Mouse (Mus musculus) embryonic facial prominence, embryonic 14.5 days (tissue): Measurements from ENCODE around the gene Celsr1. TPM values are rescaled to one million over a fixed set of nuclear protein-coding genes. Genes with fewer than 3 reads are reported as not detected.

Experiments used
- ATAC-seq: fragments of 200-750 bp; cut with Nextera tagmentation; 2 replicates; pipeline ENCODE4 v1.8.0; 2017; ENCODE audit warnings: low read depth, moderate number of reproducible peaks, moderate TSS enrichment
- DNase-seq: peaks from one replicate; pipeline ENCODE4 v3.0.0-alpha.2; 2015; ENCODE audit warnings: low spot score
- H3K27ac ChIP-seq: fragments of 300-500 bp; sonication (generic); replicated peaks from 2 replicates; pipeline ENCODE4 v1.5.1; 2014; ENCODE audit warnings: low read depth, mild to moderate bottlenecking, low read length, moderate library complexity
- H3K27me3 ChIP-seq: fragments of 300-500 bp; sonication (generic); replicated peaks from 2 replicates; pipeline ENCODE4 v1.6.1; 2014; ENCODE audit warnings: low read length; ENCODE audit not compliant: control insufficient read depth, insufficient read depth
- H3K36me3 ChIP-seq: fragments of 300-500 bp; sonication (generic); 2 replicates; pipeline ENCODE4 v1.6.1; 2014; ENCODE audit warnings: low read length, mixed read lengths; ENCODE audit not compliant: control insufficient read depth, insufficient read depth
- H3K4me1 ChIP-seq: fragments of 300-500 bp; sonication (generic); 2 replicates; pipeline ENCODE4 v1.6.1; 2014; ENCODE audit warnings: antibody characterized with exemption, low read length; ENCODE audit not compliant: control insufficient read depth, insufficient read depth
- H3K4me2 ChIP-seq: fragments of 300-500 bp; sonication (generic); 2 replicates; pipeline ENCODE4 v1.6.1; 2014; ENCODE audit warnings: low read depth, mild to moderate bottlenecking, low read length, moderate library complexity, mixed read lengths
- H3K4me3 ChIP-seq: fragments of 300-500 bp; sonication (generic); 2 replicates; pipeline ENCODE4 v1.5.1; 2014; ENCODE audit warnings: low read depth, mild to moderate bottlenecking, low read length
- H3K9ac ChIP-seq: fragments of 300-500 bp; sonication (generic); 2 replicates; pipeline ENCODE4 v1.6.1; 2014; ENCODE audit warnings: low read depth, mild to moderate bottlenecking, low read length, moderate library complexity, mixed read lengths
- H3K9me3 ChIP-seq: fragments of 300-500 bp; sonication (generic); 2 replicates; pipeline ENCODE4 v1.6.1; 2016; ENCODE audit warnings: low read length; ENCODE audit not compliant: control insufficient read depth
- WGBS: fragments of 180-500 bp; shearing (Covaris S2); extraction: QIAGEN DNeasy Blood & Tissue Kit; methylation state at CpG from one replicate; pipeline ENCODE4 v1.1.7; 2014; 5-methylcytosine and 5-hydroxymethylcytosine counted together
- polyA plus RNA-seq: library from polyadenylated mRNA; unstranded; fragments of >200 nt; fragmentation: Nextera tagmentation; extraction: Ambion mirVana; gene quantifications from 2 replicates; pipeline ENCODE4 v1.2.1, GENCODE M21; 2014

Celsr1 gene
- polyA plus RNA-seq, 1 experiment from 2014 or later, result 5.5 TPM

GRCm38 (mm10) chr15:86005691-86006525, 27.7 kb downstream of the Celsr1 start:
- Histone ChIP-seq H3K27ac (no peak overlapping the region), H3K4me2 (no peak overlapping the region), H3K9ac (no peak overlapping the region), H3K4me3 (no peak overlapping the region), H3K9me3 (no peaks in the 10 kb centered on the region), H3K36me3 (no peaks in the 10 kb centered on the region), H3K27me3 (no peaks in the 10 kb centered on the region), H3K4me1 (no peaks in the 10 kb centered on the region)
- 27% methylated on average over 11 of the region's 11 CpGs for WGBS
- ATAC-seq (no peak), DNase-seq (peak; percentile 32)

GRCm38 (mm10) chr15:86004048-86004447, 29.5 kb downstream of the Celsr1 start:
- ATAC-seq, result no peak

GRCm38 (mm10) chr15:86000706-86001292, 32.8 kb downstream of the Celsr1 start:
- H3K9ac ChIP-seq, result no peak overlapping the region
- no peaks in the 10 kb centered on the region for H3K36me3 ChIP-seq
- DNase-seq, result peak; percentile 74
- no peaks in the 10 kb centered on the region for H3K9me3 ChIP-seq
- 74% methylated on average over 5 of the region's 5 CpGs for WGBS
- H3K4me1 ChIP-seq, result no peaks in the 10 kb centered on the region
- no peak overlapping the region for H3K4me2 ChIP-seq
- peak; percentile 60 for ATAC-seq
- H3K4me3 ChIP-seq, result no peak overlapping the region
- H3K27me3 ChIP-seq, result no peaks in the 10 kb centered on the region
- H3K27ac ChIP-seq, result no peak overlapping the region

More at GRCm38 (mm10) chr15:86004048-86004447, 29.5 kb downstream of the Celsr1 start:
- Histone ChIP-seq H3K4me2 (no peak overlapping the region), H3K27me3 (no peaks in the 10 kb centered on the region), H3K27ac (no peak overlapping the region), H3K36me3 (no peaks in the 10 kb centered on the region), H3K4me1 (no peaks in the 10 kb centered on the region), H3K9me3 (no peaks in the 10 kb centered on the region), H3K9ac (no peak overlapping the region), H3K4me3 (no peak overlapping the region)
- DNase-seq, result no peak
- 83% methylated on average over 3 of the region's 3 CpGs for WGBS

- Histone ChIP-seq H3K36me3 (no peaks in the 10 kb centered on the region), H3K9ac (no peak overlapping the region), H3K27me3 (no peaks in the 10 kb centered on the region), H3K27ac (no peak overlapping the region), H3K4me2 (no peak overlapping the region), H3K4me1 (peaks cover 12% of the 10 kb centered on the region; the same call in 1 of the 2 replicates), H3K9me3 (no peaks in the 10 kb centered on the region), H3K4me3 (no peak overlapping the region)
- 79% methylated on average over 4 of the region's 4 CpGs for WGBS
- no peak for DNase-seq
- ATAC-seq, result no peak
These were observed 34.9 kb downstream of the Celsr1 start for GRCm38 (mm10) chr15:85998525-85999230.

- Histone ChIP-seq H3K9ac (no peak overlapping the region), H3K36me3 (no peaks in the 10 kb centered on the region), H3K27me3 (no peaks in the 10 kb centered on the region), H3K9me3 (no peaks in the 10 kb centered on the region), H3K4me2 (no peak overlapping the region), H3K4me1 (peaks cover 31% of the 10 kb centered on the region; the same call in 1 of the 2 replicates), H3K4me3 (no peak overlapping the region), H3K27ac (no peak overlapping the region)
- WGBS, result 44% methylated on average over 13 of the region's 13 CpGs
- no peak for DNase-seq
- ATAC-seq, result no peak
These were observed 37.4 kb downstream of the Celsr1 start for GRCm38 (mm10) chr15:85996031-85996765.

GRCm38 (mm10) chr15:85994906-85995608, 38.5 kb downstream of the Celsr1 start:
- H3K9ac ChIP-seq, result no peak overlapping the region
- H3K27ac ChIP-seq, result no peak overlapping the region
- H3K27me3 ChIP-seq, result no peaks in the 10 kb centered on the region
- 65% methylated on average over 6 of the region's 6 CpGs for WGBS
- H3K4me3 ChIP-seq, result no peak overlapping the region
- H3K36me3 ChIP-seq, result no peaks in the 10 kb centered on the region
- DNase-seq (no peak), ATAC-seq (no peak)
- no peak overlapping the region for H3K4me2 ChIP-seq
- peaks cover 31% of the 10 kb centered on the region; the same call in 1 of the 2 replicates for H3K4me1 ChIP-seq
- H3K9me3 ChIP-seq, result no peaks in the 10 kb centered on the region

- Histone ChIP-seq H3K4me3 (no peak overlapping the region), H3K27me3 (no peaks in the 10 kb centered on the region), H3K4me2 (no peak overlapping the region), H3K27ac (no peak overlapping the region), H3K9ac (no peak overlapping the region), H3K36me3 (no peaks in the 10 kb centered on the region), H3K4me1 (peaks cover 31% of the 10 kb centered on the region; the same call in 1 of the 2 replicates), H3K9me3 (no peaks in the 10 kb centered on the region)
- ATAC-seq (peak; percentile 60), DNase-seq (peak; percentile 71)
- 34% methylated on average over 14 of the region's 14 CpGs for WGBS
These were observed 39.5 kb downstream of the Celsr1 start for GRCm38 (mm10) chr15:85993931-85994583.
